Comparison of ENCODE assay signal across 15 mouse cellular contexts in the genomic region with DNA sequence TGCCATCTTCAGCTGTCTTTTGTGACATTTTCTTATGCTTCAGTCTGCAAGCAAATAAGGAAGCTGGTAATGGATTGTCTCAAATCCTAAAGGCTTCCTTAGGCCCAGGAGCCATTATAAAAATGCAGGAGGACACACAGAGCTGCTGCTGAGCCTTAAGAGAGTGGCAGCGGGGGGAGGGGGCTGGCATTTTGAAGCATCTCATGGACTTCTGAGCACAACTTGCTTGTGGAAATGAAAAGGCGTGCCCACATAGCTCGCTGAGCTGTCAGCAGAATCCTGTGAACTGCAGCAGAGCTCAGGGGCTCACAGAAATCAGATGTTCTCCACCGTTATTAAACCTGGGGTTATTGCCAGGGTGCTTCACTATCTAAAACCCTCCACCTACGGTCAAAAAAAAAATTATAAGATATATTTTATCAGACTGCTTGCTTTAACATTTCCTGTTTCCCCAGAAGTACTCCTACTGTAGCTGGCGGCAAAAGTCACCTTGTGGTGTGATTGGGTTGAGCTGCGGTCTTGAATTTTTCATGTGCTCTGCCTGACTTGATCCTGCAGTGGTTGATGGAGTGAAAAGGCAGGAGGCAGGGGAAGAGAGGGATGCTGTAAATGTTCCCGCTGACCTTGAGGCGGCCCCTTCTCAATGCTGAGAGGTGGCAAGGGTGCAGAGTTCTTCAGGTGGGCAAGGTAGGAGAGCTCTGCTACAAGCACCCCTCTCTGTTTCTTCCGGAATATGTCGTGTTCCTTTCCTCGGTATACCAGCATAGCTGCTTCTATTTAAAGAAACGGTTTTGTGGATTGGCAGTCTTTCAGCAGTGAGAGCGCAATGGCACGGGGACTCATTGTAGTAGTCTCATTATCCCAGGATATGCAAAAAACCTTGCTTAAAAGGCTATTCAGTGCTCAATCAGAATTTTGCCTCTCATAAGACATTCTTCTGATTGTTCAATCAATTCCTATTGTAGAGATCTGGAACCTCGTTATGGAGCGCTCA.
A peak's percentile ranks its signal among the peaks of the same experiment; 100 is the strongest.
DNase-seq lines count a peak whose midpoint lies in the region; ATAC-seq lines count a peak whose summit lies in the region.
"Had no signal": no experiment of that assay in that cellular context is flagged by ENCODE, and none has a peak within 500 bp of the region (broad histone marks: within the 10 kb centered on the region; RNA-seq: fewer than 3 reads in every experiment).

No protein-coding gene starts in this region.

- DNase-seq in forebrain, embryonic 11.5 days (ENCODE audit: low spot score) = no peak
- DNase-seq in heart, postnatal 14 days = no peak
- DNase-seq in forebrain, embryonic 14.5 days (ENCODE audit: low spot score) = peak; percentile 75
- DNase-seq in lung, postnatal 10 days = no peak
- no peak for DNase-seq in kidney, postnatal 14 days
- DNase-seq: adrenal gland, adult 8-10 months; layer of hippocampus, postnatal 36 days; spleen, adult 18-20 months had no signal

- no peak overlapping the region for H3K9ac ChIP-seq in forebrain, embryonic 12.5 days
- no peak overlapping the region for H3K9ac ChIP-seq in forebrain, embryonic 11.5 days (ENCODE audit: low read length)
- 0 out of 2 replicates have a peak overlapping the region, but pooled peaks have one; percentile 38 for H3K9ac ChIP-seq in heart, embryonic 16.5 days (ENCODE audit: low read length)
- H3K9ac ChIP-seq in forebrain, embryonic 14.5 days (ENCODE audit: low read length) = peak overlapping the region; percentile 40
- H3K9ac ChIP-seq in midbrain, embryonic 15.5 days = no peak overlapping the region
- H3K9ac ChIP-seq: embryonic facial prominence, embryonic 15.5 days; liver, embryonic 14.5 days had no signal

- no peaks in the 10 kb centered on the region for H3K27me3 ChIP-seq in forebrain, embryonic 12.5 days
- H3K27me3 ChIP-seq in forebrain, embryonic 11.5 days (ENCODE audit: control insufficient read depth, insufficient read depth, low read length) = no peaks in the 10 kb centered on the region
- no peaks in the 10 kb centered on the region for H3K27me3 ChIP-seq in heart, embryonic 16.5 days (ENCODE audit: control insufficient read depth, insufficient read depth, low read length)
- H3K27me3 ChIP-seq in forebrain, embryonic 14.5 days (replicated peaks; ENCODE audit: control insufficient read depth, insufficient read depth, low read length) = no peaks in the 10 kb centered on the region
- no peaks in the 10 kb centered on the region for H3K27me3 ChIP-seq in midbrain, embryonic 15.5 days (replicated peaks)
- H3K27me3 ChIP-seq: embryonic facial prominence, embryonic 15.5 days had no signal

- peaks cover 14% of the 10 kb centered on the region for H3K4me1 ChIP-seq in forebrain, embryonic 12.5 days
- peaks cover 2% of the 10 kb centered on the region; the same call in 1 of the 2 replicates for H3K4me1 ChIP-seq in forebrain, embryonic 11.5 days (replicated peaks; ENCODE audit: control insufficient read depth, insufficient read depth, low read length)
- H3K4me1 ChIP-seq in heart, embryonic 16.5 days (ENCODE audit: control insufficient read depth, insufficient read depth, low read length) = peaks cover 10% of the 10 kb centered on the region
- H3K4me1 ChIP-seq in forebrain, embryonic 14.5 days (ENCODE audit: control insufficient read depth, insufficient read depth, low read length) = peaks cover 13% of the 10 kb centered on the region
- peaks cover 14% of the 10 kb centered on the region for H3K4me1 ChIP-seq in midbrain, embryonic 15.5 days
- H3K4me1 ChIP-seq: embryonic facial prominence, embryonic 15.5 days; limb, embryonic 10.5 days had no signal

- H3K9me3 ChIP-seq in forebrain, embryonic 12.5 days = no peaks in the 10 kb centered on the region
- H3K9me3 ChIP-seq in forebrain, embryonic 11.5 days (ENCODE audit: control insufficient read depth, low read length) = no peaks in the 10 kb centered on the region
- H3K9me3 ChIP-seq in heart, embryonic 16.5 days (replicated peaks; ENCODE audit: control insufficient read depth, low read length) = no peaks in the 10 kb centered on the region
- no peaks in the 10 kb centered on the region for H3K9me3 ChIP-seq in forebrain, embryonic 14.5 days (replicated peaks; ENCODE audit: control insufficient read depth, low read length)
- no peaks in the 10 kb centered on the region for H3K9me3 ChIP-seq in midbrain, embryonic 15.5 days
- H3K9me3 ChIP-seq: embryonic facial prominence, embryonic 15.5 days; limb, embryonic 10.5 days had no signal

- no peaks in the 10 kb centered on the region for H3K36me3 ChIP-seq in forebrain, embryonic 12.5 days (replicated peaks)
- H3K36me3 ChIP-seq in forebrain, embryonic 11.5 days (ENCODE audit: control insufficient read depth, insufficient read depth, low read length) = no peaks in the 10 kb centered on the region
- no peaks in the 10 kb centered on the region for H3K36me3 ChIP-seq in heart, embryonic 16.5 days (ENCODE audit: control insufficient read depth, insufficient read depth)
- no peaks in the 10 kb centered on the region for H3K36me3 ChIP-seq in forebrain, embryonic 14.5 days (ENCODE audit: control insufficient read depth, insufficient read depth, low read length)
- no peaks in the 10 kb centered on the region for H3K36me3 ChIP-seq in midbrain, embryonic 15.5 days (replicated peaks)
- H3K36me3 ChIP-seq: embryonic facial prominence, embryonic 15.5 days; limb, embryonic 10.5 days had no signal

- H3K4me2 ChIP-seq in forebrain, embryonic 12.5 days = peak overlapping the region; percentile 5; the same call in 1 of the 2 replicates
- H3K4me2 ChIP-seq in forebrain, embryonic 11.5 days (ENCODE audit: low read depth, low read length, severe bottlenecking) = no peak overlapping the region
- peak overlapping the region; percentile 55 for H3K4me2 ChIP-seq in heart, embryonic 16.5 days (ENCODE audit: low read depth, low read length)
- peak overlapping the region; percentile 39 for H3K4me2 ChIP-seq in forebrain, embryonic 14.5 days (ENCODE audit: low read length)
- H3K4me2 ChIP-seq in midbrain, embryonic 15.5 days = 0 out of 2 replicates have a peak overlapping the region, but pooled peaks have one; percentile 6
- H3K4me2 ChIP-seq: embryonic facial prominence, embryonic 15.5 days had no signal

- H3K4me3 ChIP-seq in forebrain, embryonic 12.5 days (replicated peaks) = no peak overlapping the region
- no peak overlapping the region for H3K4me3 ChIP-seq in forebrain, embryonic 11.5 days (ENCODE audit: low read depth, low read length)
- peak overlapping the region; percentile 28 for H3K4me3 ChIP-seq in heart, embryonic 16.5 days (ENCODE audit: low read length)
- 0 out of 2 replicates have a peak overlapping the region, but pooled peaks have one; percentile 4 for H3K4me3 ChIP-seq in forebrain, embryonic 14.5 days (ENCODE audit: low read depth, low read length)
- no peak overlapping the region for H3K4me3 ChIP-seq in midbrain, embryonic 15.5 days
- H3K4me3 ChIP-seq: embryonic facial prominence, embryonic 15.5 days; limb, embryonic 10.5 days had no signal

- peak; percentile 30; the same call in 1 of the 2 replicates for ATAC-seq in forebrain, embryonic 12.5 days (ENCODE audit: low FRiP score)
- ATAC-seq in forebrain, embryonic 11.5 days (replicated peaks; ENCODE audit: low FRiP score) = no peak
- ATAC-seq in heart, embryonic 16.5 days (replicated peaks; ENCODE audit: extremely low read depth, insufficient read depth, low FRiP score) = no peak
- peak; percentile 51 for ATAC-seq in forebrain, embryonic 14.5 days
- peak; percentile 67 for ATAC-seq in midbrain, embryonic 15.5 days (replicated peaks)

- 0 out of 2 replicates have a peak overlapping the region, but pooled peaks have one; percentile 63 for H3K27ac ChIP-seq in forebrain, embryonic 12.5 days
- H3K27ac ChIP-seq in forebrain, embryonic 11.5 days (ENCODE audit: low read depth, low read length) = no peak overlapping the region
- H3K27ac ChIP-seq in heart, embryonic 16.5 days (ENCODE audit: low read length) = peak overlapping the region; percentile 71
- H3K27ac ChIP-seq in forebrain, embryonic 14.5 days (ENCODE audit: low read depth, low read length) = peak overlapping the region; percentile 68
- peak overlapping the region; percentile 71 for H3K27ac ChIP-seq in midbrain, embryonic 15.5 days
- H3K27ac ChIP-seq: embryonic facial prominence, embryonic 15.5 days; kidney, postnatal 0 days; limb, embryonic 10.5 days; liver, embryonic 14.5 days had no signal

- 46% methylated on average over 17 of the region's 17 CpGs for WGBS in forebrain, embryonic 12.5 days
- 61% methylated on average over 17 of the region's 17 CpGs for WGBS in forebrain, embryonic 11.5 days
- 41% methylated on average over 17 of the region's 17 CpGs for WGBS in heart, embryonic 16.5 days
- WGBS in forebrain, embryonic 14.5 days = 29% methylated on average over 17 of the region's 17 CpGs
- 44% methylated on average over 17 of the region's 17 CpGs for WGBS in midbrain, embryonic 15.5 days

- intact Hi-C loops in heart, postnatal 14 days (cut with DNase I) = no loop called here

Comparison
In these comparisons a context has a peak if more than half of its experiments do, and no peak if none do; other contexts are left out.
1. ATAC-seq: peak in forebrain, embryonic 12.5 days (single experiment), forebrain, embryonic 14.5 days (single experiment) and midbrain, embryonic 15.5 days (single experiment); none in forebrain, embryonic 11.5 days (single experiment) and heart, embryonic 16.5 days (single experiment).
2. H3K4me3 ChIP-seq: peak in heart, embryonic 16.5 days (single experiment) and forebrain, embryonic 14.5 days (single experiment); none in forebrain, embryonic 12.5 days (single experiment), forebrain, embryonic 11.5 days (single experiment) and midbrain, embryonic 15.5 days (single experiment).
3. H3K9ac ChIP-seq: peak in heart, embryonic 16.5 days (single experiment) and forebrain, embryonic 14.5 days (single experiment); none in forebrain, embryonic 12.5 days (single experiment), forebrain, embryonic 11.5 days (single experiment) and midbrain, embryonic 15.5 days (single experiment).